Comparison of ENCODE assay signal across 14 mouse cellular contexts in the genomic region with DNA sequence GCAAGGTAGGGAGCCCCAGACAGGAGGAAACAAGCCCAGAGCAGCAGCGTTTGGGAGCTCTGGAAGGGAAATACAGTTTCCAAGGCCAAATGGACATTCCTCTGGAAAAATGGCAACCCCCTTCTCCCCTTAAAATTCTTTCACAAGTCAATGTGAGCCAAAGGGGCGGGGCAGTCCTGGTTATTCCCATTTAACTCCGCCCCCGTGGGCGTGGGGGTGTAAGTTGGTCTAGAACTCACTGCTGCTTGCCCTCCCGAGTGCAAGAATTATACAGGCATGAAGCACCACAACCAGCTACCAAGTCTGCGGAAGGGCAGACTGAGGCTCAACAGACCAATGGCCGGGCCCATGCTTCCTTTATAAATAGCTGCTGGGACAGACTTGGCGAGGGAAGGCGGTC.
"Had no signal": no experiment of that assay in that cellular context is flagged by ENCODE, and none has a peak within 500 bp of the region (broad histone marks: within the 10 kb centered on the region; RNA-seq: fewer than 3 reads in every experiment).

No protein-coding gene starts in this region.

- H3K4me2 ChIP-seq: limb, embryonic 12.5 days; liver, embryonic 13.5 days; lung, embryonic 15.5 days; neural tube, embryonic 13.5 days; stomach, embryonic 15.5 days had no signal

- H3K27ac ChIP-seq: limb, embryonic 12.5 days; liver, embryonic 13.5 days; lung, embryonic 15.5 days; neural tube, embryonic 13.5 days; stomach, embryonic 15.5 days had no signal

- H3K9me3 ChIP-seq: limb, embryonic 12.5 days; liver, embryonic 13.5 days; lung, embryonic 15.5 days; neural tube, embryonic 13.5 days; stomach, embryonic 15.5 days had no signal

- H3K27me3 ChIP-seq: limb, embryonic 12.5 days; liver, embryonic 13.5 days; lung, embryonic 15.5 days; neural tube, embryonic 13.5 days; stomach, embryonic 15.5 days had no signal

- DNase-seq: kidney, adult 8-10 months; kidney, postnatal 25 days; layer of hippocampus, postnatal 36 days; liver; liver, embryonic 13.5 days; liver, postnatal 0 days; midbrain, embryonic 14.5 days; right cerebral cortex, postnatal 14 days; thymus, adult 18-20 months; thymus, postnatal 14 days had no signal

- H3K4me1 ChIP-seq: limb, embryonic 12.5 days; lung, embryonic 15.5 days; neural tube, embryonic 13.5 days; stomach, embryonic 15.5 days had no signal

- H3K4me3 ChIP-seq: limb, embryonic 12.5 days; liver, embryonic 13.5 days; lung, embryonic 15.5 days; neural tube, embryonic 13.5 days; stomach, embryonic 15.5 days had no signal

- H3K9ac ChIP-seq: limb, embryonic 12.5 days; liver, embryonic 13.5 days; liver, postnatal 0 days; lung, embryonic 15.5 days; neural tube, embryonic 13.5 days; stomach, embryonic 15.5 days had no signal

- H3K36me3 ChIP-seq: stomach, embryonic 15.5 days had no signal
